Mouse (Mus musculus) myocyte (in vitro differentiated cells): ENCODE results near the gene Fndc3b.

Experiments
- CEBPB ChIP-seq: IDR thresholded peaks from 2 replicates; pipeline ENCODE4 v1.6.1; 2011; ENCODE audit warnings: mild to moderate bottlenecking, moderate library complexity; ENCODE audit not compliant: poor library complexity, insufficient read depth, severe bottlenecking
- POLR2A ChIP-seq: IDR thresholded peaks from one replicate; pipeline ENCODE4 v1.6.1; 2011; ENCODE audit warnings: low read depth, mild to moderate bottlenecking, control low read depth, moderate library complexity; ENCODE audit not compliant: insufficient read length
- TCF12 ChIP-seq: IDR thresholded peaks from one replicate; pipeline ENCODE4 v1.6.1; 2011; ENCODE audit warnings: mild to moderate bottlenecking, control low read depth; ENCODE audit not compliant: poor library complexity, insufficient read depth, severe bottlenecking

- TF ChIP-seq TCF12, result no peak
- no peak for TF ChIP-seq POLR2A
- no peak for TF ChIP-seq CEBPB
Observed at GRCm38 (mm10) chr3:27621176-27621575, 89.9 kb downstream of the Fndc3b start.
